Mouse (Mus musculus) fibroblast of lung, adult 2 months (primary cell): ENCODE results near the gene Samd13.

ENCODE experiments used
- DNase-seq: peaks from one replicate; pipeline ENCODE4 v3.0.0-alpha.2; 2011; ENCODE audit warnings: low read depth

Samd13 gene

DNA sequence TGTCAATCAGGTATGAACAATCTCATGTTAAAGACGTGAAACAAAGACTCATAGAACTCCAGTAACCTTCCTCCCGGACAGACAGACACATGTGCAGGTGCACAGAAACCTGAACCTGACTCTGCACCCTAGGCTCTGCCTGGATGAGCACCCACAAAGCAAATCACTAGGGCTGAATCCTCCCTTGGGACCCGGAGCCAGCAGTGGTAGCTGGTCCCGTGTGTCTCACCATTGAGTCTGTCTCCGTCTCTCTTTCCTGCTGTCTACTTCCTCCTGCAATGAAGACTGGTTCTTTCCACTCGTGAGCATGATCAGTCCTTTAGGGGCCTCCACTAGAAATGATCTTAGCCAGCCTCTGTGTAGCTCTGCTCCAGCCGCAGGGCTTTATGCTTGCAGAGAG, 23.5 kb downstream of the Samd13 start:
- DNase-seq, result no peak

DNA sequence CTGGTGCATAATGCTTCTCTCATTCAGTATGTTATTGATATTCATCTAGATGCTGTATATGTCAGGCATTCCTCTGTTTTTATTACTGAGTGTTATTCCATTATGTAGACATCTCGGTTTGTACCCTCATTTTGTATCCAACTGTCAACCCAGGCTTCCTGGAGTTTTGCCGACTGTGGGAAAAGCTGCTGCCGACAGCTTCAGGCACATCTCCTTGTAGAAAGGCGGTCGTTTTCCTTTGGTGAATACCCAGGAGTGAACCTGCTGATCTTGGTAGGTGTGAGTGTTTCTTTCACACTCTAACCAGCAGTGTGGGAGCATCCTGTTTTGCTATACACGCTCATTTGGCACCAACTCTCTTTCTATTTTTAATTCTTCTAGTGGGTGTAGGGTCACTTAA, 24.4 kb downstream of the Samd13 start:
- DNase-seq, result no peak

DNA sequence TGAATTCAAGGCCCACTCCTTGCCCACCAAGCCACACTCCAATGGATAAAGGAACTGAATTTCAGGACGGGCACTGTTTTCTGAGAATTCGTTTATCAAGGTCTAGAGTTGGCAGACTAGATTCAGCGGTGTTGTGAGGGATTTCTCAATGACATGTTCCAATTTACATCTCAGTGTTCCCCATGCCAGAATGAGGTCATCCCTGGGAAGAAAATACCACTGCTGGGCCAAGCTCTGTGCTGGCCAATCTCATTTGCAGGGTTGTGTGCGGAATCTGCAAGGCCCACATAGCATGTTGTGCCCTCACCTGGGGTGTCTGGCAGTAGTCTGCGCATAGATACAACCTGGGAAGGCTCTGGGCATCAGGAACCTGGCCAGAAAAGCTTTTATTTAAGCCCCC, 26.1 kb downstream of the Samd13 start:
- DNase-seq, result no peak

DNA sequence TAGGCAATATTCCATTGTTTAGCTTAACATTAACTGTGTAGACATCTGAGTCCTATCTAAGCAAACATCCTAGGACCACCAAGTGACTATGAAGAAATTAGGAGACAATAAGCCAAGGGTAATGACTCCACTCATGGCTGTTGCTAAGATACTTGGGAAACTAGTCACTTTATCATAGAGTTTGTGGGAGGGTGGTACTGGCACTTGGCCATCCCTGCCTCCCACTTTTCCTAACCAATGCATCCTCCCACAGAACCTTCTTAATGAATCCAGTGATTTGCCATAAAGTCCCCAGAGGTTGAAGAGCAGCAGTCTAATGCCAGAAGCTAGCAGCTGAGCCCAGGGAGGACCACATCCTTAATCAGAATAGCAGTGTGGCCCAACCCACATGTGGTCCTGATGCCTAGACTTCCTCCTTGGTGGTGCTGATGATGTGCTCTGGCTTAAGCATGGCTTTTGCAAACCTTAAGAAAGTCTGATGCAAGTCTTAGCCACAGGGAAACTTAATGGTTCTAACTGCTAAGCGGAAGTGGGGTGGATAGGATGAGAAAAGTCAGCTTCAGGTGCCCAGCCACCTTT, 27.2 kb downstream of the Samd13 start:
- no peak for DNase-seq

DNA sequence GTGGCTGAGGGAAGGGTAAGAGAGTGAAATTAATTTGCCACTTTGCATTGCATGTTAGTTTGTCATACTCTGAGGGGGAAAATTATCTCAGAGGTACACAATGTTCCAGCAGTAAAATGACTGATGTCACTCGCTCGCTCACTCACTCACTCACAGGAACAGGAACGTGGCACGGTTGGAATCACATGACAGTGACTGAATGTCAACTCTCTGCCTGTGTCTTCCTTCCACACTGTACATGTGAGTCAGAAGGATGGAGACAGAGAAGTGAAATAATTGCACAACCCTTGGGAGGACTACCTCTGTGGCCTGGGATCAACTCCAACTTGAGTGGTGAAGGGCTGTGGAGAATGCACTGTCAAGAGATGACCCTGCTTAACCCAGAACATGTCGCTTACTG, 28.0 kb downstream of the Samd13 start:
- no peak for DNase-seq

DNA sequence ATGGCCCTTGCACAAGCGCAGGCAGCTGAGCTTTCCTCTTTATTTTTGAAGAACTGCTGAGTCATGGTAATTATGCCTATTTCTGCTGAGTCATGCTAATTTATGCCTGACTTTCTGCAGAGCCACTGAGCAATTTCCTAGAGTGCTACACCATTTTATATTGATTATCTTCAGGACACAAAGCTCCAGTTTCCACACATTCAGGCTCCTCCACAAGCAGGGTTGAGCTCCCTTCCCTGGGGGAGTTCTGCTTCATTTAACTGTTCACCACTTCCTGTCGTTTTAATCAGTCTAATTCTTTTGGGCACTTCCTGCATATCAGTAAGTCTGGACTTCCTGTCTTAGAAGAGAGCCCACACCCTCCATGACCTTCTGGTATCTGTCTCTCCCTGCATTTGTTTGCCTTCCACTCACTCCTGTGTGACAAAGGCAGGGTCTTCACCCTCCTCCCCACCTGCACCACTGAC, 30.2 kb downstream of the Samd13 start:
- DNase-seq, result no peak

DNA sequence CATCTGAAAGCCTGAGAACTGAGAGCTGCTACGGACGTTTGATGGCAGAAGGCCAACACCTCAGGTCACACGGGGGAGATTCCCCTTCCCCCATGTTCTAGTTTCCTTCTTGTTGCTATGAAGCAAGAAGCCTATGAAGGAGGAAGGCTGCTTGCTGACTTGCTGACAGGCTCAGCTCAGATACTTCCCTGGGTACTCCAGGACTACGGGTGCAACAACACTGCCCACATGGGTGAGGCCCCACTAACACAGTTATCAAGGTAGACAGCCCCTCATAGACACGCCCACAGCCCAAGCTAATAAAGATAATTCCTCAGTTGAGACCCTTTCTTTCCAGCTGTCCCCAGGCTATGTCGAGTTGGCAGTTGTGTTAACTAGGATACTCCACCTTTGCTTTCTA, 31.7 kb downstream of the Samd13 start:
- DNase-seq, result no peak

DNA sequence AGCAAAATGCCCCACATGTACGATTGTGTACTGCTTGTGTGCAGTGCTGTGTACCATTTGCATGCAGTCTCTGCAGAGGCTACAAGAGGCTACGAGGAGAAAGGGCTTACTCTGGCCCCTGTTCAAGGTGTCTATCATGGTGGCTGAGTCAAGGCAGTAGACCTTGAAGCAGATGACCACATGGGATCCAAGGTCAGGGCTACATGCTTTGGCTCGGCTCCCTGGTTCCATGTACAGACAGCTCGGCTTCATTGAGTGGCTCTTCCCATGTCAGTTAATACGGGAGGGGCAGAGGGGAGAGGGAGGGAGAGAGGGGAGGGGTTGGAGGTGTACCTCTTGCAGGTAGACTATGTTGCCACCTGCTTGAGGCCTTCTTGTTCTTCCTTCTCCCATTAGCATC, 33.0 kb downstream of the Samd13 start:
- DNase-seq, result no peak

DNA sequence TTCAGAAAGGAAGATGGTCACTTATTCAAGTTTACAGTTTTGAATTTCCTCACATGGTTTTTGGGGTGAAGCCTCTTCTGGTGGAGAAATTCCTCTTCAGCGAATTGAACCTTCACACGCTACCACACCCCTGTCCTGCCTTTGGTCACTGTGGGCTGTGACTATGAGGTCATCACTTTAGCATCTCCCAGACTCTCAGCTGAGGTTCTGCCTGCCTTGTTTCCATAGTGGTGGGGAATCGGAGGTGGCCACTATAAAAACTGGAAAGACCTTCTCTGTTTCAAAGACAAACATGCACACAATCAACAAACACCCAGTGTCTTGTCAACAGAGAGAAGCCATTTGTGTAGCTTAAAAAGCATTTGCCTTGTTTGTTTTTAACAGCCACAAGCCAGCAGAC, 34.2 kb downstream of the Samd13 start, which contains the start of gene 4930503B20Rik:
4930503B20Rik (minus strand) TSS at position 101 of the 400 bp plus-strand sequence.
- DNase-seq, result no peak

DNA sequence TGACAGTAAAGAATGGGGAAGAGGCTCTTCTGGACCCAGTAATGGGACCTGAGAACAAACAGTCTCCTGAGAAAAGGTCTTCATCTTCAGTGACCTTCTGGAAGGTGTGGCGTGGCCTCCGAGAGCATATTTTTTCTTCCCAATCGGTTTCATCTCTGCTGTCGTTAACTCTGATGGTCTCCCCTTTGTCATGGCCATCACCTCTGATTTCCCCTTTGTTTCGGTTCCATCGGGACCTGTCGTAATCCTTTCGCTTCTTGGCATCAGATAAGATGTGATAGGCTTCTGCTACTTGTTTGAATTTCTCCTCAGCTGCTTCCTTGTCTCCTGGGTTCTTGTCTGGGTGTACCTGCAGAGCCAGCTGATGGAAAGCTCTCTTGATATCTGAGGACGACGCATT, 34.7 kb downstream of the Samd13 start:
- no peak for DNase-seq

DNA sequence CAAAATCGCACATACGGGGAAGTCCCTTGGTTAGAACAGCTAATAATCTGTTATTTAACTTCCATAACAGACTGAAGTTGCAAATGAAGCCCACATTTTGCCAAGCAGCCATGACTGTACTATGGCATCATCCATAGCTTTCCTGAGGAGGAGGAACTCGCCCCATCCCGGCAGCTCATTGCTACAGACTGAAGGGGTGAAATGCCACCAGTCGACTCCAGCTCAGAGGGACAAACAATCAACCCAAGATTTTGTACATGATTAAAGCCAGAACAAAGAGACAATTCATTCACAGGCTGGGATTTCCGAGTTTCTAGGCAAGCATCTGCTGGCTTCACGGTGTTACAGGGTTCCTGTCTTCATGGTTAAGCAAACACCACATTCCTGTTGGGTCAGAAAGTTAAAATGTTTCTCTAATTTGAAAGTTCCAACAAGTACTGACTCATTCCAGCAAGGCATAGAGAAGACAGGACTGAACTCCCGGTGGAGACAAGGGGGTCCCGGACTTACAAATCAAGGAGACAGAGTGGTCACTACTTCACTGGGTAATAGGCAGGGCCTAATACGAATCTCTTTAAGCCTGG, 36.0 kb downstream of the Samd13 start:
- DNase-seq, result peak; percentile 62

DNA sequence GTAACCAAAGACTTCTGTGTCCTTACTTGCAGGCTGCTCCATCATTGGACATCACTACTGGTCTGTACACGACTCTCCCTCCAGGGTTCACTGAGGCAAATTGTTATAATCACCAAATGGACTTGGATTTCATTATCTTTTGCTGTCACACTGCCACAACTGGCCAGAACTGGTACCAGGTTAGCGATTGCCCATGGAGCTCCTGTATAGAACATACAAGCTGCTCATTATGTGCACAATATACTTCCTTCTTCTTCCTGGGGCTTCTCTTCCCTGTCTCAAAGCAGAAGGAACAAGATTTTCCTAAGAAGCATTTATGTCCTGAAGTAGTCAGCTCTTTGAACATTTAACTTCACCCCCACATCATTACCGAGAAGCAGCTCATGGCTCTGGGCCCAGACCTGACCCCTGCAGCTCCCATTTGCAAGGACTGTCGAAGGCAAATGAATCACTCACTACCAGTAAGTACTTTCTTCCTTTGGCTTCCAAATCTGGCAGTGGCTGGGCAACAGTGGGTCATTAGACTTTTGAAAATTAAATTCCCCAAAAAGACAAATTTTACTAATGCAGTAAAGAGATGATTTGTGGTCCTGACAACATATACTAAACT, 43.5 kb downstream of the Samd13 start:
- DNase-seq, result peak; percentile 53

DNA sequence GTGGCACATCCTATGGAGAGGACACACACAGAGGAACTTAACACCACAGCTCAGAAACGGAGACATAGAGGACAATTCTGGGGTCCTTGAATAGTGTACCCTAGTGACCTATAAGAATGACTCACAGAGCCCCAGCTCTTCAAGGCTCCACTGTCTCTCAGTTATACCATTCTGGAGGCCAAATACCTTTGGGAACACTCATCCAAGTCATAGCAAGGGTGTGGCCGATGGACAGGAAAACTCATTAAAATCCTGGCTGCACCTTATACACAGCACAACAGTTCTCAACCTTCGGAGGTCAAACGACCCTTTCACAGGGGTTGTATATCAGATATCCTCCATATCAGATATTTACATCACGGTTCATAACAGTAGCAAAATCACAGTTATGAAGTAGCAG, 52.9 kb downstream of the Samd13 start:
- DNase-seq, result no peak

DNA sequence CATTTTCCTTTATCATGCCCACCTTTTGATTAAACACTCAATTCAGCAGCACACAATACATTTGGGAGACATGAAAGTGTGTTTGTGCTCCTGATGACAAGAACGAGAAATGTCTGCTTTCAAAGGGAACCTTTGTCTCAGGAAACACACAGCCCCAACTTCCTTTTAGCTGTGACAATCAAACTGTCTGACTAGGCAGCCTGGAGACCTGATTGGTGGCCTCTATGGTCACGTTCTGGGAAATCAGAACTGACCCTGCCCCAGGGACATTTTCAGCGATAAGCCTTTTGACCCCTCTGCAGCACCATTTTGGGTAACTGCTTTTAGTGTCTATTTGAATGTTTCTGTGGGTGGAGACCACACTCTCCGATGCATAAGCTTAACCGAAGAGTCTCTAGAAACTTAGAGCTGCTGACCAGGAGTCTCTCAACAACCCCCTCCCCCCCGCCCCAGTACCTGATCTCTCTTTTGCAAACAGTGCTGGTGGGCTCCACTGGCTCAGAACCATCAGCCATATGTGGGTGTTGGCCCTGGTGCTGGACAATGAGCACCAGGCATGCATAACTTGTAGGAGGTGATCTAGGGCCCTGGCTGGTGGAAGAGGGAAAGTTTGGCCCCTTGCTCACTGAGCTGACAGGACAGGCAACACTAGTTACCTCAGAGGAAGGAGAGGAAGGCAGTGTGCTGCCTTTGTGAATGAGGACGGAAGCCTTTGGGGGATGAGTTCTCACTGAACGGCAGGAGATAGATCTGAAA, 57.0 kb downstream of the Samd13 start:
- DNase-seq, result no peak

DNA sequence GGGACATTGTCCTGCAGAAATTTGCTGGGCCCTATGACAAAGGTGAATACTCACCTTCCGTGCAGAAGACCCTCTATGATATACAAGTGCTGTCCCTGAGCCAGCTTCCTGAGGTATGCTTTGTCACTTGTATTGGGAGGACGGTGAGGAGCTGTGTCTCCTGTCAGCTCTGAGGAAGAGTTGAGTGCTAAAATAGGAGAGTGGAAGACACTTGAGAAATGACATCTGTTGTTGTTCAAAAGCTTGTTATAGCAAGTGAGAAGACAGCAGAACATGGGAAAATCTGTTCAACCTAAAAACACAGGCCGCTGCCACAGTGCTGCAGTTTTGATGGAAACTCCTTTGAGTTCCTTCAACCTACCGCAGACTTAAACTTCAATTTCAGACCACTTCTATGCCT, 59.6 kb downstream of the Samd13 start:
- no peak for DNase-seq

DNA sequence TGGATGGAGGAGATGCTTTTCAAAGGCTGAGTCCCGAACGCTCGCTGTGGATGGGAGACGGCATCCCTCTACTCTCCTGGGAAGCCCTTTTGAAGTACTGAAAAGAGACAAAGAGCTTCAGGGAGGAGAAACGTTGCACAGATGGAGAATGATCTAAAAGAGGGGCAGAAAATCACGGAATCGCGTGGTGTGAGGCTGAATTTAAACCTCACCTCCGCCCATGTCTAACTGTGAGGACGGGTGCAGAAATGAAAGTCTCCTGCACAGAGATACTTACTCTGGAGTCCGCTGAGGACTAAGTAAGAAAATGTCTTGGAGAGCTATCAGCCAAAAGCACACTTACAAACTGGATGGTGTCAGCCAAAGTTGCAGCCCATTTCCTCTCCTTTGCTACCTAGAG, 63.4 kb downstream of the Samd13 start:
- no peak for DNase-seq

DNA sequence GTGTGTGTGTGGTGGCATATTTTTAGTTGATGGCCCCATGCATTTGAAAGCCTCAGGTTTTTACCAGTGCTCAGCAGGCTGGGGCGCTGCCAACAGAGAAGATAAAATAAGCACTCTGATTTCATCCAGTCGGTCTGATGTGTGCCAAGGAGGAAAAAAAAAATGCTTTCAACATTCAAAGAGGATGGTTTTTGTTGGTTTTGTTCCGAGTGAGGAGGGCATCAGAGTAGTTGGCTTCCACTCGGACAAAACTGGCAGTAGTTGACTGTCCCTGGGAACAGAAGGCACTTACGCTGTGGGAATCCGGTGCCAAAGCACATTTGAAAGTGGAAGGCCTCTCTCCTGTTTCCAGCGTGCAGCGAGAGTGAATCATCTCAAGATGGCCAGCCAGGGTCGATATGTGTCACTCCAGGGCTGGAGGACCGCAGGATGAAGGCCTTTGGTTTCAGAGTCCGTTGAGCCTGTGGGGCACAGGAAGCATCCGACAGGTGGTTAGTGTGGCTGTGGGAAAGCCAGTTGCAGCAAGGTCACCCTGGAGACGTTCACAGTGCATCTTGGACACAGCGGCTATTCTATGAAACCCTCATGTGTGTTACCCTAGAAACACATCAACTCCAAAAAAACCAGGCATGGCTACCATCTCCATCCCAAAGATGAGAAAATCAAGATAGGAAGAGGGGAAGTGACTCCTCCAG, 64.7 kb downstream of the Samd13 start:
- peak; percentile 39 for DNase-seq

DNA sequence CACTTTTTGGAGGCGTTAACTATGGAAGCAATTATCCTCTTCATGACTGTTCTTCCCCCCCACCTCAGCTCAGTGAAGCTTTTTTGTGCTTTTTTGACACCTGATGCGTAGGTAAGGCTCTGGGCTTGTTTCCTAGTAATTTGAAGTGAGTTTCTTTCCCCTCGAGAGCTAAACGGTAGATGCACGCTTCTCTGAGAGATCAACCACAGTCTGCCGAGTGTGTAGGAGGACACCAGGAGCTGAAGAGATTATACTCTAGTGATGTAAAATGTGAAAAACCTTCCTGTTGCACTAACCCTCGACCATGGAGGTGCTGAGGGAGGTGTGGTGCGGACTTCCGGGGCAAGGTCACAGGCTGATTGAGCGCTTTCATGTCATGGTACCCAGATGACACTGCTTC, 65.3 kb downstream of the Samd13 start:
- DNase-seq, result no peak

DNA sequence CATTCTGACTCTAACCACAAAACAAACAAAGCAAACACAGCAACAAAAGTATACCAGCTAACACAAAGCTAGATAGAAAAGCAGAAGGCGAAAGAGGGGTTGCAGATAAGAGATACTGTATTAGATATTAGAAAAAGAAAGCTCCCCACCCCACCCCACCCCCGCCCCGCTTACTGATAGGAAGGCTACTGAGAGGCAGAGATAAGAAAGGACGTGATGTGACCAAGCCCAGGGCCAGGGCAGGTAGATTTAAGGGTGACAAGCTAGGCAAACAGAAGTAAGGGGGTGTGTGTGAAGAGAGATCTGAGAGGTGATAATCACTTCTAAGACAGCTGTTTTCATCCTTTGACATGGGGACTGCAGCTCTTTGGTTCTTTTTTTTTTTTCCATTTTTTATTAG, 67.0 kb downstream of the Samd13 start:
- no peak for DNase-seq

DNA sequence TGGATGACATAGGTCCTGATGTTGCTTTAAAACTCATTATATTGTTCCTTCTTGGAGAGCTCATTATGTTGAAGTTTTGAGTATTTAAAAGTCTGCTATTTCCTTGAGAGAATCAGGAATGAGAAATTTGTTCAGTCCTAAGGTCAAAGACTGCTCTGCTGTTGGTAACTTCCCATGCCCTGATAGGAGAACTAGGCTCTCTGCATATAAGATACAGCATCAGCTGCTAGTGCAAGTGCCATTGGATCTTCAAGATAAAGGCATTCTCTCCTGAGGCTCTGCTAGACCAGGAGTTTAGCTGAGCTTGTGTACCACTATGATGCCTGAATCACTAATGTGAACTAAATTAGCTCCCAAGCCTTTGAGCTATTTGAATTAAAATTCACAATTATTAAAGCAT, 67.4 kb downstream of the Samd13 start:
- no peak for DNase-seq

DNA sequence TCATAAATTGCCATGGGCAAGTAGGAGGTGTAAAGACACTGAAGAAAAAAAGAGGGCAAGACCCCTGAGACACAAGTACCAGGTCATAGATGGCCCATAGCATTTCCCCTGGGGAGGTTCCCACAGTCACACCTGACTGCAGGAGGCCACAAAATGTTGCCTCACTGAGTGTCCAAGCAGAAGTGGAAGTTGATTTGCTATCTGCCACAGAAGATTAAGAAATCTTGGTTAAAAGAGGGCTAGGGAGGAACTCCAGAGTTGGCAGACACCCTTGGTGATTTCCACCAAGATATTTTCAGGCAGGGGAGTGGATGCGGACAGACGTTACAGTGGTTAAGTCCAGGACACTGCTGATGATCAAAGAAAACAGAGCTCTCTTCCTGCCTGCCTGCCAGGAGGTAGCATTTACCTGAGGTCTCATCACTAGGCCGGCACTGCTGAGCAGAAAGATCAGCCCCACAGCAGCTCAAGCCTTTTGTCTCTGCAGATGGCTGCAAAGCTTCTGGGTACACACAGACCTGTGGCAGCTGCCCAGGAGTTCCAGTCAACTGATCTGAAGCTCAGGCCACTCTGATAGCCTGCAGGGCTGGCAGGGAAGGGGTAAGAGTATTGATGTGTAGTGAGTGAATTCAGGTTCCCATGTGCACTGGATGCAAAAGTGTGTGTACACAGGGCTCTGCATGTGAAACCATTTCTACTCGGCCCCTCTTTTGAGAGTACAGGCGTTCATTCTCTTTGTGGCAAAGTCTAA, 68.7 kb downstream of the Samd13 start:
- DNase-seq, result no peak

DNA sequence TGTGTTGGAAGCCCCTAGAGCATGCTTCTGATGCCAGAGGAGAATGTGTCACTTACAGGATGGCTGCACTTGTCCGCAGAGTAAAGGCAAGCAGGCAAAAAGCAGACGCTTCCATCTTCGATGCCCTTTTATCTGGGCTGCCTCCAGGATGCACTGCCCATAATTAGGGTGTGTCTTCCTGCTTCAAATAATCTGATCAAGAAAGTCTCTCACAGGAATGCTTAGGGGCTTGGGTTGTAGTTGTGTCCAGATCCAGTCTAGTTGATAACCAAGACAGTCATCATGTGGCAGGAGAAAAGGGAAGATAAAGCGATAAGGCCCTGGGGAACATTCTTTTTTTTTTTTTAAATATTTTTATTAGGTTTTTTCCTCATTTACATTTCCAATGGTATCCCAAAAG, 69.9 kb downstream of the Samd13 start, which contains the start of gene Dnase2b:
Dnase2b (minus strand) TSS at position 101 of the 400 bp plus-strand sequence.
- no peak for DNase-seq
